Mouse (Mus musculus) layer of hippocampus, postnatal 10 days (tissue): ENCODE results near the gene Ms4a4d. TPM values are rescaled to one million over a fixed set of nuclear protein-coding genes. Genes with fewer than 3 reads are reported as not detected.

ENCODE experiments used
- DNase-seq, 2 experiments: peaks; one replicate each; pipeline ENCODE4 v3.0.0; 2021; ENCODE audit warnings: low spot score in 2 of 2
- total RNA-seq, 2 experiments: library from RNA; stranded (reverse); gene quantifications; 2 replicates each; pipeline ENCODE4 v1.2.3; 2021

The Ms4a4d gene
- total RNA-seq, 2 experiments from 2014 or later, result not detected

GRCm38 (mm10) chr19:11574965-11575364, 38.4 kb downstream of the Ms4a4d start:
- DNase-seq, result no peak

- no peak for DNase-seq
These were observed 52.6 kb downstream of the Ms4a4d start for GRCm38 (mm10) chr19:11589205-11589604.

- no peak for DNase-seq
These were observed 53.4 kb downstream of the Ms4a4d start for GRCm38 (mm10) chr19:11589891-11590449.

- no peak for DNase-seq
These were observed 64.7 kb downstream of the Ms4a4d start for GRCm38 (mm10) chr19:11601349-11601748.

- peak; percentile 29 to 44 for DNase-seq
These were observed 65.4 kb downstream of the Ms4a4d start for GRCm38 (mm10) chr19:11602026-11602425.

- no peak for DNase-seq
These were observed 68.0 kb downstream of the Ms4a4d start, which contains the start of gene Ms4a6d for GRCm38 (mm10) chr19:11604603-11605002. Gene Ms4a6d (minus strand): TSS chr19:11604849.

Other genes with a start within 250 kb of the Ms4a4d start
- not detected for gene Ms4a14, start 222.3 kb upstream of the Ms4a4d start, total RNA-seq
- gene Ms4a7, start 200.7 kb upstream of the Ms4a4d start, total RNA-seq, result not detected
- 1 to 10 TPM in 1 of 2 experiments, under 1 TPM in 1; 0.89 to 1.7 TPM for gene Ms4a4a, start 161.3 kb upstream of the Ms4a4d start, total RNA-seq
- gene Ms4a4c, start 132.0 kb upstream of the Ms4a4d start, total RNA-seq, result not detected
- not detected for gene Ms4a4b, start 93.2 kb upstream of the Ms4a4d start, total RNA-seq
- gene Ms4a6c, start 67.4 kb upstream of the Ms4a4d start, total RNA-seq, result 1 to 10 TPM; 1.8 to 2.0 TPM
- gene Gm8369, start 50.9 kb upstream of the Ms4a4d start, total RNA-seq, result 1 to 10 TPM; 1.1 to 1.4 TPM
- 1 to 10 TPM; 1.2 to 2.1 TPM for gene Ms4a6b, start 20.3 kb upstream of the Ms4a4d start, total RNA-seq
- 1 to 10 TPM in 1 of 2 experiments, under 1 TPM in 1; 0.25 to 1.2 TPM for gene Ms4a6d, start 68.0 kb downstream of the Ms4a4d start, total RNA-seq
- not detected for gene Ms4a2, start 86.9 kb downstream of the Ms4a4d start, total RNA-seq
- not detected for gene Ms4a3, start 104.0 kb downstream of the Ms4a4d start, total RNA-seq
- gene Oosp2, start 123.8 kb downstream of the Ms4a4d start, total RNA-seq, result not detected
- not detected for gene Oosp1, start 154.3 kb downstream of the Ms4a4d start, total RNA-seq
- gene Oosp3, start 160.3 kb downstream of the Ms4a4d start, total RNA-seq, result not detected
- gene Gif, start 210.8 kb downstream of the Ms4a4d start, total RNA-seq, result not detected
- 10 to 100 TPM; 45.4 to 46.7 TPM for gene Mrpl16, start 233.6 kb downstream of the Ms4a4d start, total RNA-seq